Mouse (Mus musculus) embryonic facial prominence, embryonic 11.5 days (tissue): ENCODE data around the gene Itgb2. TPM values are rescaled to one million over a fixed set of nuclear protein-coding genes. Genes with fewer than 3 reads are reported as not detected.
A peak's percentile ranks its signal among the peaks of the same experiment; 100 is the strongest.

Experiments
- ATAC-seq: fragments of 200-750 bp; cut with Nextera tagmentation; replicated peaks from 2 replicates; pipeline ENCODE4 v1.8.0; 2017; ENCODE audit warnings: low read depth; ENCODE audit not compliant: insufficient number of reproducible peaks, low FRiP score, low TSS enrichment
- DNase-seq: peaks from one replicate; pipeline ENCODE4 v3.0.0-alpha.2; 2015; ENCODE audit warnings: low spot score
- H3K27ac ChIP-seq: fragments of 300-500 bp; sonication (generic); replicated peaks from 2 replicates; pipeline ENCODE4 v1.5.1; 2014; ENCODE audit warnings: mild to moderate bottlenecking, low read depth, low read length, control low read depth
- H3K27me3 ChIP-seq: fragments of 300-500 bp; sonication (generic); 2 replicates; pipeline ENCODE4 v1.6.1; 2014; ENCODE audit warnings: mild to moderate bottlenecking, low read length, moderate library complexity, mixed read lengths; ENCODE audit not compliant: control insufficient read depth, insufficient read depth
- H3K36me3 ChIP-seq: fragments of 300-500 bp; sonication (generic); replicated peaks from 2 replicates; pipeline ENCODE4 v1.6.1; 2014; ENCODE audit warnings: low read depth, mild to moderate bottlenecking, low read length, moderate library complexity, mixed read lengths; ENCODE audit not compliant: control insufficient read depth, insufficient read depth
- H3K4me1 ChIP-seq: fragments of 300-500 bp; sonication (generic); 2 replicates; pipeline ENCODE4 v1.6.1; 2014; ENCODE audit warnings: low read length, mixed read lengths; ENCODE audit not compliant: control insufficient read depth, insufficient read depth
- H3K4me2 ChIP-seq: fragments of 300-500 bp; sonication (generic); 2 replicates; pipeline ENCODE4 v1.6.1; 2014; ENCODE audit warnings: low read depth, mild to moderate bottlenecking, control low read depth, low read length, moderate library complexity
- H3K4me3 ChIP-seq: fragments of 300-500 bp; sonication (generic); 2 replicates; pipeline ENCODE4 v1.5.1; 2014; ENCODE audit warnings: low read depth, low read length, control low read depth
- H3K9ac ChIP-seq: fragments of 300-500 bp; sonication (generic); replicated peaks from 2 replicates; pipeline ENCODE4 v1.6.1; 2014; ENCODE audit warnings: mild to moderate bottlenecking, control low read depth, low read length
- H3K9me3 ChIP-seq: fragments of 300-500 bp; sonication (generic); replicated peaks from 2 replicates; pipeline ENCODE4 v1.6.1; 2016; ENCODE audit warnings: mild to moderate bottlenecking, low read length, inconsistent platforms, mixed read lengths; ENCODE audit not compliant: control insufficient read depth
- WGBS: fragments of 180-500 bp; shearing (Covaris S2); extraction: QIAGEN DNeasy Blood & Tissue Kit; methylation state at CpG from one replicate; pipeline ENCODE4 v1.1.7; 2014; 5-methylcytosine and 5-hydroxymethylcytosine counted together
- polyA plus RNA-seq: library from polyadenylated mRNA; unstranded; fragments of >200 nt; fragmentation: Nextera tagmentation; extraction: Ambion mirVana; gene quantifications from 2 replicates; pipeline ENCODE4 v1.2.1, GENCODE M21; 2014

The Itgb2 gene
- polyA plus RNA-seq, 1 experiment from 2014 or later, result 1.4 TPM

DNA sequence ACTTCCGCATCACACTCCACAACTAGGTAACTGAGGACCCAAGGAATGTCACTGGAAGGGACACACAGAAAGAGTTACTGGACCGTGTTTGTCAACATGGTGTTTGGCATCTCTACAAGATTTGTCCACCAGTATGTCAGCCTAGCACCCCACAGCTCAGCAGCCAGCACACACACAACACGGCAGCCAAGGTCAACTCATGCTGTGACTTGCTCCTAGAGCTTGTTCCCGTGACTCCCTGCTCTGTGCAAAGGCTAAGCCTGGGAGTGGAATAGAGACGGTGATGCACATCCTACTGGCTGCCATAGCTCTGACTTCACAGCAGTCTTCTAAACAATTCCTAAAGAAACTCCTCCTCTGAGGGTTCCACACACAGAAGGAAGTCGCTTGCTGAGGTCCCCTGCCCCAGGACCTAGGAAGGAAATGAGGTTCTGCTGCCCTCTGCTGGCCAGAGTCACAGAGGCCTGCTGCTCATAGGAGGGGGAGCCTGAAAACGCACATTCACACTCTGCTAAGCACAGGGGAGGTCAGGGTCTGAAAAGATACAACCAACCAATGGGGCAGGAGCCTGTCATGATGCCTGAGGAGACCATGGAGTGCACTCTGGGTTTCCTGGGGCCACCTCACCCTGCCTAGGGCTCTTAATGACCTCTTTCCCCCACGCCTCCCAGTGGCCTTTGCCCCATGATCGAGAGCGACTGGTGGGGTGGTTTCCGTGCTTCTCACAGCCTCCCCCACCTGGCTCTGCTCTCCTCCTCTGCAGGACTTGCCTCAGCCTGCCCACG, 20.5 kb upstream of the Itgb2 start:
- Histone ChIP-seq H3K4me3 (no peak overlapping the region), H3K9ac (no peak overlapping the region), H3K4me2 (no peak overlapping the region), H3K27me3 (no peaks in the 10 kb centered on the region), H3K4me1 (no peaks in the 10 kb centered on the region), H3K36me3 (no peaks in the 10 kb centered on the region; the same call in none of the 2 replicates), H3K9me3 (no peaks in the 10 kb centered on the region), H3K27ac (no peak overlapping the region)
- DNase-seq (peak; percentile 90), ATAC-seq (peak; percentile 64)
- 51% methylated on average over 12 of the region's 12 CpGs for WGBS

DNA sequence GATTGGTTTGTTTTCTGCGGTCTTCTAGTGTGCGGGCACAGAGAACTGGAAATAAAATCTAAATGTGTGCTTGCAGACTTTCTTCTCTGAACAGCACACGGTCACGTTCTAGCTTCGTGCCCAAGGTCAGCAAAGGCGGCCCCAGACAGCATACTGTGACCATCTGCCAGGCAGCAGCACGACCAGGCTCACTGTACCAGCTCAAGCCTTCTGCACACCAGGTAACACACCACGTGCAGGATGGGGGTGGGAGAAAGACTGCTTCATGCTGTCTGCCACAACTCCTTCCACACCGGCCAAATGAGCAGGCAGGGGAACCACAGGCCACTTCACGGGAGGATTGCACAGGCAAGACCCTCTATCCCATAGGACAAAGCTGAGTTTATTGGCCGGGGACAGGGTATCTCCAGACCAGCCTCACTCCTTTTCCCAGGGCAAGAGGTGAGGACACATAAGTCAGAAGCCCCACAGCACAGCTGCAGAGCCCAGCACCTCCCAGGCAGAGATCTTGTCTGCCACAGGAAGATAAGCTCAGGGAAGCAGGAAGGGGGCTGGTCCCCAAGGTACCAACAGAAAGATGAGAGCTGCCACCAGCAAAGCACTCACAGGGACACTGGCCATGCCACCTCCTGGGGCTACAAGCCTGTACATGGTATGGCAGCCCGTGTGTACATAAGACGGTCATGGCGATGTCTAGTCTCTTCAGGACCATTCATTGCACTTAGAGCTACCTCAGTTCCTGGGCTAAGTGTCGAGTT, 19.6 kb upstream of the Itgb2 start:
- Histone ChIP-seq H3K4me2 (no peak overlapping the region), H3K27me3 (no peaks in the 10 kb centered on the region), H3K27ac (no peak overlapping the region), H3K4me1 (no peaks in the 10 kb centered on the region), H3K9ac (no peak overlapping the region), H3K36me3 (no peaks in the 10 kb centered on the region; the same call in none of the 2 replicates), H3K9me3 (no peaks in the 10 kb centered on the region), H3K4me3 (no peak overlapping the region)
- WGBS, result 80% methylated on average over 15 of the region's 15 CpGs
- ATAC-seq (no peak), DNase-seq (no peak)

DNA sequence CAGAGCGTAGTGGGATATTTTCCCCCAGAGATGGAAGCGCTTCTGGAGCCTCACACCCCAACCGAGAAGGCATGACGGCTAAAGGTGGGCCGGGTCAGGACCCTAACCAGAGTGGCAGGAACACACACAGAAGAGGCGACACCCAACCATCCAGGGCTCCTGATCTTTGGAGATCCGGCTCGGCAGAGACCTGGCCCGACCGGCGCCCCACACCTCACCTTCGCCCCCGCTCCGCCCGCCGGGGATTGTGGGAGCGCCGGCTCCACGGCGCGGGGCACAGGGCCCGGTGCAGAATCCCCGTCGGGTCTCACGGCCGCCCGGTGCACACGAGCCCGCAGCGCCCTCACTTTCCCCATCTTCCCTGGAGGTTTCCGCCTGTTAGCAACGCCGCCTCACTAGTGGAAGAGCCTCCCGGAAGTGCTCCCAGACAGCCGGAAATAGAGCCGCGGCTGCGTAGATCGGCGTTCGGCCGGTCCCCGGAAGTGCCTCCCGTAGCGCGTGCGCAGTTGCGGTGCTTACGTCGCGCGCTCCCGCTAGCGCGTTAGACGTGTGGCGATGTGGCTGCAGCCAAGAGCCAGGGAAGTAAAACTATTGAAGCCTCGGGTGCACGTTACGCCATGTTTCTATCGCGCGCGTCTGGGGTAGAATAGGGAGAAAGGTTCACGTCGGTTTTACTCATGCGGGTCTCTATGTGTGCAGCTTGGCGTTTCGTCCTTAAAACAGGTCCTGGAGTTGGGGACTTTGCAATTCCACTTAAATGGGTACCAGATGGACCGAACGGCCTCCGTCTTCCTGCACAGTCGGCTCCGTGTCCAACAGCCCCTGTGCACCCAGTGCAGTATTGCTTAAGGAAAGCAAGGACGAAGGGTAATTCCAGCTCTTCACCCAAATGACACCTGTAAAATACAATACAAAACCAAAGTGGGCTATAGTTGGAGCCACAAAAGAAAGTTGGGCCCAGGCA, 14.4 kb upstream of the Itgb2 start, which contains the start of gene Fam207a:
TSS of gene Fam207a (minus strand) at position 401 of the 964 bp plus-strand sequence.
- Histone ChIP-seq H3K4me1 (no peaks in the 10 kb centered on the region), H3K36me3 (no peaks in the 10 kb centered on the region; the same call in 1 of the 2 replicates), H3K4me3 (peak within 1 kb of the TSS; percentile 89), H3K27ac (peak within 1 kb of the TSS; percentile 59; the same call in 1 of the 2 replicates), H3K9me3 (no peaks in the 10 kb centered on the region), H3K4me2 (peak within 1 kb of the TSS; percentile 83), H3K9ac (peak within 1 kb of the TSS; percentile 93), H3K27me3 (no peaks in the 10 kb centered on the region)
- peak; percentile 84 for ATAC-seq
- WGBS, result under 1% methylated on average over 75 of the region's 75 CpGs
- peak; percentile 96 for DNase-seq

DNA sequence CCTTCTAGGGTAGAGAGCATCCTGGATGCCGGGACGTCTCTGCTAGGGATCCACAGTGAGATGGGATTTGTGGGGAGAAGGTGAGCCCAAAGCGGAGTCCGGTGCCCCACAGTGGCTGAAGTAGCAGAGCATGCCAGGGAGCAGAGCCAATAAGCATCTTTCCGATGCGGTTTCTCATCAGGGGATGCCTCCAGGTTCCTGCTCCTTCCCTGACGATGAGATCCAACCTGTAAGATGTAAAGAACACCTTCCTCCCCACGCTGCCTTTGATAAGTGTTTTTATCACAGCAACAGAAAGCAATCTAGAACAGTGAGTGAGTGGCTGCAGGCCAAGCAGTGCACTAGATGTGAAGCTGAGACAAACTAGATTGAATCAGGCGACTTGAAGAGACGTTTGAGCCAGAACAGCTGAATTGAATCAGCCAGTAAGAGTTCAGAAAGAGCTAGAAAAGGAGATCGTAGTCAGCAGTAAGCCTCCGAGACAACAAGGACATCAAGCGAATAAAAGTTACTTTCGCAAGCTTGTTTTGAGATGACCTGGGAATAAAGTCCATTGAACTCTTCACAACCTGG, 13.6 kb upstream of the Itgb2 start:
- WGBS, result 48% methylated on average over 14 of the region's 14 CpGs
- ATAC-seq, result no peak
- H3K27ac ChIP-seq, result 0 out of 2 replicates have a peak overlapping the region, but pooled peaks have one; percentile 59

DNA sequence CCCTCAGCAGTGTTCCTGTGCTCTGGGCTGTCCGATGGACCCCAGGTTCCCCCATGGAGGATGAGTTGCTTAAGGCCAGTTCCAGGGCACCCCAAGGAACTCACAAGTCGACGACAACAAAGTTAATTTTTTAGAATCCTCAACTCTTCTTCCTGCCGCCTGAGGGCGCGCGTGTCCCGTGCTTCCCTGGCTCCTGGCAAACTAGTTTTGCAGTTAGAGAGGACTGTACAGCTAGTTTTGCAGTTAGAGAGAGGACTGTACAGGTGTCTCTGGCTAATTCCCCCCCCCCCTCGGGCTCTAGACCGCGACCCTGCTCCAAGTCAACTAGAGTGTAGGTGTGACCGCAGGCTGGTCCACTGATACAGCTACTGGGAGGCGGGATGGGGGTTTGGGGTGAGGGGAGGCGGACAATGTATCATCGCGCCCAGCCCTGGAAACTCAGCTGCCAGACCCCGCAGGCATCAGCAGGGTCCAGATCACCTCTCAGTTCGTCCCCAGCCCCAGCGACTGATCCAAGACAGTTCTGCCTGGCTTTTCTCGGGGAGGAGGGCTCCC, 12.9 kb upstream of the Itgb2 start:
- Histone ChIP-seq H3K27me3 (no peaks in the 10 kb centered on the region), H3K27ac (no peak overlapping the region), H3K4me1 (no peaks in the 10 kb centered on the region), H3K36me3 (no peaks in the 10 kb centered on the region; the same call in 1 of the 2 replicates), H3K9ac (no peak overlapping the region), H3K4me2 (no peak overlapping the region), H3K4me3 (no peak overlapping the region), H3K9me3 (no peaks in the 10 kb centered on the region)
- DNase-seq (peak; percentile 75), ATAC-seq (0 out of 2 replicates have a peak, but pooled peaks have one; percentile 16)
- 20% methylated on average over 20 of the region's 20 CpGs for WGBS

More for the DNA sequence above, 13.6 kb upstream of the Itgb2 start:
- DNase-seq, result peak; percentile 4
- Histone ChIP-seq H3K9me3 (no peaks in the 10 kb centered on the region), H3K36me3 (no peaks in the 10 kb centered on the region; the same call in 1 of the 2 replicates), H3K4me1 (no peaks in the 10 kb centered on the region), H3K4me2 (peak overlapping the region; percentile 83), H3K27me3 (no peaks in the 10 kb centered on the region), H3K4me3 (peak overlapping the region; percentile 89), H3K9ac (peak overlapping the region; percentile 93)

DNA sequence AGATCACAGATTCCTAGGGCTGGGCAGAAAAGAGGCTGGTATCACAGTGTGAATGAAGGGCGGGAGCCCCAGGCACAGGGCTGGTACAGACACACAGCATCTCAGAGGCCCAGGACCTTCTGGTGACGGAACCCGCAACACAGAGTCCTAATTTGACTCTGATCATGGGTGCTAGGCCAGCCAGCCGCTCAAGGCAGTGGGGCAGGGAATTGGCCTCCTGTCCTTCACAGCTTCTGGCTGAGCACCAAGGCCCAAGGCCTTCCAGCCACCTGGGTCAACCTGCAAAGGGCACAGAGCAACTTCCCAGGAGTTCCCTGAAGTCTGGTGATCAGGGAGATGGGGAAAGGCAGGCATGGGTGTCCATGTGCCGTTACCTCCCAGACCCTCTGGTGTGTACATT, 12.3 kb upstream of the Itgb2 start:
- no peak overlapping the region for H3K9ac ChIP-seq
- 88% methylated on average over 5 of the region's 5 CpGs for WGBS
- DNase-seq (no peak), ATAC-seq (no peak)
- no peak overlapping the region for H3K4me3 ChIP-seq
- H3K4me1 ChIP-seq, result no peaks in the 10 kb centered on the region
- no peak overlapping the region for H3K27ac ChIP-seq
- H3K27me3 ChIP-seq, result no peaks in the 10 kb centered on the region
- H3K4me2 ChIP-seq, result no peak overlapping the region
- H3K9me3 ChIP-seq, result no peaks in the 10 kb centered on the region
- no peaks in the 10 kb centered on the region for H3K36me3 ChIP-seq

DNA sequence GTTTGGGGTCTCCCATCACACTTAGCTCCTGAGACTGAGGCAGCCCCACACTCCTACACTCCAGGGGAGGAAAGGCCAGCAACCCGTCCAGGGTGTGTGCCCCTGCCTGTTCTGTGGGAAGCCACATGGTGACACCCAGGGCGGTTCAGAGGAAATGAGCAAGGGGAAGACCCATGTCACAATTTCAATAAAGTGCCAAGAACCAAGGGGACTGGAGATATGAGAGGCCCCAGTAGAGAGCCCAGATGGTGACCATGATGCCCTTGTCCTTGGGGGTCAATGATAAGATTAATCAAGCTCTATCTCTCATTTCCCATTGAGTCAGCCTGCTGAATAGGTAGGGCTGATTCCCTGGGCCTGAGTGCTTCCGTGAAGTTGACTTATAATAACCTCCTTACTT, 10.9 kb upstream of the Itgb2 start:
- DNase-seq (no peak), ATAC-seq (no peak)
- H3K27ac ChIP-seq, result no peak overlapping the region
- no peak overlapping the region for H3K4me2 ChIP-seq
- H3K4me1 ChIP-seq, result no peaks in the 10 kb centered on the region
- no peaks in the 10 kb centered on the region for H3K27me3 ChIP-seq
- H3K36me3 ChIP-seq, result no peaks in the 10 kb centered on the region
- no peak overlapping the region for H3K9ac ChIP-seq
- no peak overlapping the region for H3K4me3 ChIP-seq
- no peaks in the 10 kb centered on the region for H3K9me3 ChIP-seq
- 85% methylated on average over 3 of the region's 3 CpGs for WGBS
